Mouse (Mus musculus) lung, postnatal 0 days (tissue): ENCODE measurements around the gene Cdrt4. TPM values are rescaled to one million over a fixed set of nuclear protein-coding genes. Genes with fewer than 3 reads are reported as not detected.
A peak's percentile ranks its signal among the peaks of the same experiment; 100 is the strongest.

Experiments
- ATAC-seq: fragments of 200-750 bp; cut with Nextera tagmentation; 2 replicates; pipeline ENCODE4 v1.8.0; 2017; ENCODE audit warnings: moderate library complexity
- DNase-seq: peaks from one replicate; pipeline ENCODE4 v3.0.0-alpha.2; 2016; ENCODE audit warnings: low spot score
- H3K27ac ChIP-seq: fragments of 300-500 bp; sonication (generic); 2 replicates; pipeline ENCODE4 v1.5.1; 2014; ENCODE audit warnings: antibody characterized with exemption, mild to moderate bottlenecking, low read length, mixed read lengths
- H3K27me3 ChIP-seq: fragments of 300-500 bp; sonication (generic); replicated peaks from 2 replicates; pipeline ENCODE4 v1.6.1; 2014; ENCODE audit warnings: low read length, mixed read lengths; ENCODE audit not compliant: insufficient read depth
- H3K36me3 ChIP-seq: fragments of 300-500 bp; sonication (generic); 2 replicates; pipeline ENCODE4 v1.6.1; 2014; ENCODE audit warnings: low read length, mixed read lengths; ENCODE audit not compliant: insufficient read depth
- H3K4me1 ChIP-seq: fragments of 300-500 bp; sonication (generic); 2 replicates; pipeline ENCODE4 v1.6.1; 2014; ENCODE audit warnings: antibody characterized with exemption, low read depth, low read length, mixed read lengths; ENCODE audit not compliant: insufficient read depth
- H3K4me2 ChIP-seq: fragments of 300-500 bp; sonication (generic); replicated peaks from 2 replicates; pipeline ENCODE4 v1.6.1; 2014; ENCODE audit warnings: low read depth, mild to moderate bottlenecking, low read length, moderate library complexity, mixed read lengths
- H3K4me3 ChIP-seq: fragments of 300-500 bp; sonication (generic); 2 replicates; pipeline ENCODE4 v1.5.1; 2014; ENCODE audit warnings: low read depth, low read length
- H3K9ac ChIP-seq: fragments of 300-500 bp; sonication (generic); replicated peaks from 2 replicates; pipeline ENCODE4 v1.6.1; 2014; ENCODE audit warnings: low read depth, mild to moderate bottlenecking
- H3K9me3 ChIP-seq: fragments of 300-500 bp; sonication (generic); 2 replicates; pipeline ENCODE4 v1.6.1; 2016; ENCODE audit warnings: low read length, mixed read lengths
- CTCF ChIP-seq: IDR thresholded peaks from 2 replicates; pipeline ENCODE4 v1.5.1; 2016; ENCODE audit warnings: antibody characterized with exemption, mild to moderate bottlenecking
- EP300 ChIP-seq: IDR thresholded peaks from 2 replicates; pipeline ENCODE4 v1.6.1; 2016; ENCODE audit warnings: antibody characterized with exemption, mild to moderate bottlenecking, control low read depth
- WGBS: fragments of 180-500 bp; shearing (Covaris S2); extraction: QIAGEN DNeasy Blood & Tissue Kit; methylation state at CpG from one replicate; pipeline ENCODE4 v1.1.7; 2014; 5-methylcytosine and 5-hydroxymethylcytosine counted together
- polyA plus RNA-seq: library from polyadenylated mRNA; unstranded; fragments of >200 nt; fragmentation: Nextera tagmentation; extraction: Ambion mirVana; gene quantifications from 2 replicates; pipeline ENCODE4 v1.2.1, GENCODE M21; 2015

Cdrt4 gene
- polyA plus RNA-seq, 1 experiment from 2014 or later = 0.23 TPM

- TF ChIP-seq EP300 = no peak
- TF ChIP-seq CTCF = no peak
- no peaks in the 10 kb centered on the region for H3K4me1 ChIP-seq
- H3K36me3 ChIP-seq = no peaks in the 10 kb centered on the region
- no peaks in the 10 kb centered on the region for H3K27me3 ChIP-seq
- no peak overlapping the region for H3K4me3 ChIP-seq
- H3K4me2 ChIP-seq = no peak overlapping the region
- H3K9ac ChIP-seq = no peak overlapping the region
- no peaks in the 10 kb centered on the region for H3K9me3 ChIP-seq
- H3K27ac ChIP-seq = no peak overlapping the region
- WGBS = 75% methylated on average over 5 of the region's 5 CpGs
- 0 out of 2 replicates have a peak, but pooled peaks have one; percentile 3 for ATAC-seq
- no peak for DNase-seq
Observed at GRCm38 (mm10) chr11:62955186-62955585, 4.2 kb downstream of the Cdrt4 start.

- H3K27me3 ChIP-seq = no peaks in the 10 kb centered on the region
- H3K4me3 ChIP-seq = no peak overlapping the region
- H3K4me2 ChIP-seq = no peak overlapping the region
- H3K4me1 ChIP-seq = no peaks in the 10 kb centered on the region
- H3K27ac ChIP-seq = no peak overlapping the region
- no peak overlapping the region for H3K9ac ChIP-seq
- DNase-seq (no peak), ATAC-seq (no peak)
- 43% methylated on average over 6 of the region's 6 CpGs for WGBS
- TF ChIP-seq CTCF (no peak), EP300 (no peak)
- H3K9me3 ChIP-seq = no peaks in the 10 kb centered on the region
- no peaks in the 10 kb centered on the region for H3K36me3 ChIP-seq
Observed at GRCm38 (mm10) chr11:62955776-62956175, 4.8 kb downstream of the Cdrt4 start.

GRCm38 (mm10) chr11:62957626-62958180 is 6.7 kb downstream of the Cdrt4 start:
- Histone ChIP-seq H3K9me3 (no peaks in the 10 kb centered on the region), H3K36me3 (no peaks in the 10 kb centered on the region), H3K4me3 (no peak overlapping the region), H3K4me2 (no peak overlapping the region), H3K4me1 (no peaks in the 10 kb centered on the region), H3K9ac (no peak overlapping the region), H3K27me3 (no peaks in the 10 kb centered on the region), H3K27ac (no peak overlapping the region)
- no peak for ATAC-seq
- TF ChIP-seq CTCF (no peak), EP300 (no peak)
- DNase-seq = no peak
- 83% methylated on average over 8 of the region's 8 CpGs for WGBS

GRCm38 (mm10) chr11:62963292-62963691 is 12.3 kb downstream of the Cdrt4 start:
- WGBS = 83% methylated on average over 4 of the region's 4 CpGs
- ATAC-seq (no peak), DNase-seq (no peak)
- H3K27me3 ChIP-seq = no peaks in the 10 kb centered on the region
- H3K4me1 ChIP-seq = peaks cover 16% of the 10 kb centered on the region; the same call in 1 of the 2 replicates
- TF ChIP-seq CTCF (no peak), EP300 (no peak)
- H3K27ac ChIP-seq = no peak overlapping the region
- no peaks in the 10 kb centered on the region for H3K36me3 ChIP-seq
- no peak overlapping the region for H3K9ac ChIP-seq
- H3K9me3 ChIP-seq = no peaks in the 10 kb centered on the region
- H3K4me3 ChIP-seq = no peak overlapping the region
- H3K4me2 ChIP-seq = no peak overlapping the region

- ATAC-seq = no peak
Observed at GRCm38 (mm10) chr11:62966424-62966764, 15.4 kb downstream of the Cdrt4 start.

GRCm38 (mm10) chr11:62966765-62967633 is 16.0 kb downstream of the Cdrt4 start:
- H3K9ac ChIP-seq = no peak overlapping the region
- 3% methylated on average over 27 of the region's 27 CpGs for WGBS
- H3K4me1 ChIP-seq = peaks cover 16% of the 10 kb centered on the region; the same call in 1 of the 2 replicates
- no peaks in the 10 kb centered on the region for H3K36me3 ChIP-seq
- H3K4me3 ChIP-seq = peak overlapping the region; percentile 16
- H3K4me2 ChIP-seq = peak overlapping the region; percentile 50
- H3K27ac ChIP-seq = peak overlapping the region; percentile 60
- H3K27me3 ChIP-seq = no peaks in the 10 kb centered on the region
- DNase-seq = peak; percentile 73
- H3K9me3 ChIP-seq = no peaks in the 10 kb centered on the region
- peak; percentile 27; the same call in 1 of the 2 replicates for TF ChIP-seq CTCF
- peak; percentile 17 for TF ChIP-seq EP300
- peak; percentile 91 for ATAC-seq

More at GRCm38 (mm10) chr11:62966424-62966764, 15.4 kb downstream of the Cdrt4 start:
- 0 out of 2 replicates have a peak overlapping the region, but pooled peaks have one; percentile 16 for H3K4me3 ChIP-seq
- H3K4me1 ChIP-seq = peaks cover 16% of the 10 kb centered on the region; the same call in 1 of the 2 replicates
- H3K27ac ChIP-seq = peak overlapping the region; percentile 60
- no peak overlapping the region for H3K9ac ChIP-seq
- no peak for DNase-seq
- peak overlapping the region; percentile 50 for H3K4me2 ChIP-seq
- H3K36me3 ChIP-seq = no peaks in the 10 kb centered on the region
- WGBS = 41% methylated on average over 3 of the region's 3 CpGs
- H3K9me3 ChIP-seq = no peaks in the 10 kb centered on the region
- no peaks in the 10 kb centered on the region for H3K27me3 ChIP-seq
- TF ChIP-seq EP300 (no peak), CTCF (no peak)
